Mouse (Mus musculus) heart, postnatal 0 days (tissue): ENCODE data around the gene Zfp708.

Source experiments
- CTCF ChIP-seq: IDR thresholded peaks from 2 replicates; pipeline ENCODE4 v1.5.1; 2016; ENCODE audit warnings: antibody characterized with exemption, control low read depth, low read depth
- EP300 ChIP-seq: IDR thresholded peaks from 2 replicates; pipeline ENCODE4 v1.6.1; 2016; ENCODE audit warnings: antibody characterized with exemption, low read depth

- no peak for TF ChIP-seq CTCF
- no peak for TF ChIP-seq EP300
Observed at GRCm38 (mm10) chr13:67081946-67082345, 15.8 kb downstream of the Zfp708 start.
